Mouse (Mus musculus): Measurements from ENCODE around the gene Ccdc87. TPM values are rescaled to one million over a fixed set of nuclear protein-coding genes. Genes with fewer than 3 reads are reported as not detected.

Ccdc87 gene
- polyA plus RNA-seq, 1 experiment from 2014 or later = 0.51 TPM

DNA sequence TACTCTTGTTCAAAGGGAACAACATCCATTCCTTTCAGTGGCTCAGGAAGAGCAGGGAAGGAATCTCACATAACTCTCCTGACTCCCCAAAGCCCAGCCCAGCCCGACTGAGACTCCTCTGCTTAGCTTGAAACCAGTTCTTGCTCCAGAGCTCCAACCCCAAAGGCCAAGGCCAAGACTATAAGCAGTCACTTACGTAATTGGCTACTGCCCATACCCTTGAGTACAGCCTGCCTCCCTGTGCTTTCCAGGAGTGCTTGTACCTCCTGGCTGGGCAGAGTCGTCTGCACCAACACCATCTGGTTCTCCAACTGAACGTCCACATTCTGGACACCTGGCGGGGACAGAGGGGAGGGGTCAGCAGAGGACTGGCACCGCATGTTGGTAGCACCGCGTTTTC, 5.2 kb upstream of the Ccdc87 start:
- WGBS = 84% methylated on average over 8 of the region's 8 CpGs
- Histone ChIP-seq H3K9me3 (ENCODE audit: low read length) (no peaks in the 10 kb centered on the region), H3K9ac (replicated peaks; ENCODE audit: low read depth) (no peak overlapping the region), H3K4me3 (ENCODE audit: low read depth, low read length) (no peak overlapping the region), H3K4me2 (replicated peaks; ENCODE audit: low read depth, low read length) (no peak overlapping the region), H3K27me3 (replicated peaks; ENCODE audit: insufficient read depth, low read length) (no peaks in the 10 kb centered on the region), H3K27ac (ENCODE audit: low read length) (no peak overlapping the region), H3K4me1 (ENCODE audit: insufficient read depth, low read depth, low read length) (peaks cover 4% of the 10 kb centered on the region; the same call in 1 of the 2 replicates), H3K36me3 (ENCODE audit: insufficient read depth, low read length) (no peaks in the 10 kb centered on the region)
- no peak for TF ChIP-seq EP300 (IDR thresholded peaks at IDR 0.05)
- TF ChIP-seq CTCF (IDR thresholded peaks at IDR 0.05) = no peak
- DNase-seq (ENCODE audit: low spot score) (no peak), ATAC-seq (no peak)

DNA sequence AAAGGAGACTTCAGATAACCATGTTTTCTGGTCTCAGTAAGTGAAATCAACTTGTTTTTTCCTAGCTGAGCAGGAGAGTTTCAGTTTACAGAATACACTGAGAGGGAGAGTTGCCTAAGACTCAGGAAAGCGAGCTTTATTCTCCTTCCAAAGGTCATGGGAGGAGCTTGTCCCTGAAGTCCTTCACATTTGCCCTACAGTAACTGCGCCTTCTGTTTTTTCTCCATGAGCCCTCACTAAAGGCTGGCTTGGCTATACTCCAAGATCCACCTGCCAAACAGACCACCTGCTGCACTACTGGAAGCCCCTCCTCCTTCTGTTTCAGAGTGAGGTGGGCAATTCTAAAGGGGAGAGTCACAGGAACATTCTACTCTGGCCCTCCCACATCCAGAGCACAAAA, 3.1 kb upstream of the Ccdc87 start:
- Histone ChIP-seq H3K9ac (replicated peaks; ENCODE audit: low read depth) (no peak overlapping the region), H3K27ac (ENCODE audit: low read length) (no peak overlapping the region), H3K9me3 (ENCODE audit: low read length) (no peaks in the 10 kb centered on the region), H3K4me1 (ENCODE audit: insufficient read depth, low read depth, low read length) (peaks cover 8% of the 10 kb centered on the region; the same call in 1 of the 2 replicates), H3K4me3 (ENCODE audit: low read depth, low read length) (no peak overlapping the region), H3K36me3 (ENCODE audit: insufficient read depth, low read length) (no peaks in the 10 kb centered on the region), H3K27me3 (replicated peaks; ENCODE audit: insufficient read depth, low read length) (peaks cover 6% of the 10 kb centered on the region; the same call in 1 of the 2 replicates), H3K4me2 (replicated peaks; ENCODE audit: low read depth, low read length) (no peak overlapping the region)
- TF ChIP-seq EP300 (IDR thresholded peaks at IDR 0.05) (no peak), CTCF (IDR thresholded peaks at IDR 0.05) (no peak)
- DNase-seq (ENCODE audit: low spot score) = peak; percentile 14
- 74% methylated on average over 2 of the region's 2 CpGs for WGBS
- ATAC-seq = no peak

DNA sequence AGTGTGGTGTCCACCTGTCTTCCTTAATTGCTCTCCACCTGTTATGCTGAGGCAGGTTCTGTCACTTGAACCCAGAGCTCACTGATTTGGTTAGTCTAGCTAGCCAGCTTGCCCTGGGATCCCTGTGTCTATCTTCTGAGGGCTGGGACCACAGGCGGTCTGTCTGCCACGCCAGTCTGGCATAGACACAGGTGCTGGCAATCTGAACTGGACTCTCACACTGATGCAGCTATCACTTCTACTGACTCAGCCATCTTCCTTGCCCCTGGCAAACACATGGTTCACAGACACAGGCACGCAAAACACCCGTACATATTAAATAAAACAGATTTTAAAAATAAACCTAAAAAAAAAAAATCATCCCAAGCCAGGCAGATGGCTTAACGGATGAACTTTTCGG, 2.1 kb upstream of the Ccdc87 start:
- Histone ChIP-seq H3K4me3 (ENCODE audit: low read depth, low read length) (no peak overlapping the region), H3K36me3 (ENCODE audit: insufficient read depth, low read length) (no peaks in the 10 kb centered on the region), H3K4me1 (ENCODE audit: insufficient read depth, low read depth, low read length) (peaks cover 8% of the 10 kb centered on the region; the same call in 1 of the 2 replicates), H3K9me3 (ENCODE audit: low read length) (no peaks in the 10 kb centered on the region), H3K9ac (replicated peaks; ENCODE audit: low read depth) (no peak overlapping the region), H3K27me3 (replicated peaks; ENCODE audit: insufficient read depth, low read length) (peaks cover 6% of the 10 kb centered on the region; the same call in 1 of the 2 replicates), H3K4me2 (replicated peaks; ENCODE audit: low read depth, low read length) (no peak overlapping the region), H3K27ac (ENCODE audit: low read length) (no peak overlapping the region)
- no peak for DNase-seq (ENCODE audit: low spot score)
- no peak for TF ChIP-seq EP300 (IDR thresholded peaks at IDR 0.05)
- no peak for TF ChIP-seq CTCF (IDR thresholded peaks at IDR 0.05)
- no peak for ATAC-seq
- WGBS = 95% methylated on average over 6 of the region's 6 CpGs

DNA sequence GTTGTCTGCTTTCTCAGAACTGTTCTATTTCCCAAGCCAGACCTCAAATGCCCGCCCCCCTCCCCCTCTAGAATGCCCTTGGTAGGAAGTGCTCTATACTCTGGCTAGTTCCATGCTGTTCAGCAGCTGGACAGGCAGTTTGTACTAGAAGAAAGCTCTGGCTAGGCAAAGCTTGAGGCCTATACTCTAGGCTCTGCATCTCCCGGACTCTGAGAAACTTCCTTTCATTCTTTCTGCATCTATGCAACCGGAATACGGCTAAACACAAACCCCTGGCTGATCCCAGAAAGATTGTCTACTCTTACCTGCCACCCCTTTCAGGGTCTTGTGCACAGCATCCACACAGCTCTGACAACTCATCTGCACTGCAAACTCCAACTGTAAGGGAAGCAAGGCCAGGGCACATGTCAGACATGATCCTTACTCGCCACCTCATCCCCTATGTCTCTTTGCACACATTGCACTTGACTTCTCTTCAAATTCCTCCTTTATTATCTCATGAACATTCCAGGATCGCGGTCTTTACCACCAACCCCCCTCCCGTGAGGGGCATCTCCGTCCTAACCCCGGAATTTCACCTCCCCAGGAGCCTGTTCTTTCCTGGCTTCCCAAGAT, 533 bp upstream of the Ccdc87 start:
- Histone ChIP-seq H3K27ac (ENCODE audit: low read length) (peak overlapping the region; percentile 7; the same call in 1 of the 2 replicates), H3K27me3 (replicated peaks; ENCODE audit: insufficient read depth, low read length) (peaks cover 6% of the 10 kb centered on the region; the same call in 1 of the 2 replicates), H3K4me2 (replicated peaks; ENCODE audit: low read depth, low read length) (peak overlapping the region; percentile 90), H3K4me3 (ENCODE audit: low read depth, low read length) (peak overlapping the region; percentile 56), H3K36me3 (ENCODE audit: insufficient read depth, low read length) (no peaks in the 10 kb centered on the region), H3K9ac (replicated peaks; ENCODE audit: low read depth) (peak overlapping the region; percentile 69), H3K9me3 (ENCODE audit: low read length) (no peaks in the 10 kb centered on the region), H3K4me1 (ENCODE audit: insufficient read depth, low read depth, low read length) (peaks cover 8% of the 10 kb centered on the region; the same call in 1 of the 2 replicates)
- DNase-seq (ENCODE audit: low spot score) = no peak
- 20% methylated on average over 10 of the region's 10 CpGs for WGBS
- TF ChIP-seq EP300 (IDR thresholded peaks at IDR 0.05) (no peak), CTCF (IDR thresholded peaks at IDR 0.05) (no peak)
- peak; percentile 10 for ATAC-seq

DNA sequence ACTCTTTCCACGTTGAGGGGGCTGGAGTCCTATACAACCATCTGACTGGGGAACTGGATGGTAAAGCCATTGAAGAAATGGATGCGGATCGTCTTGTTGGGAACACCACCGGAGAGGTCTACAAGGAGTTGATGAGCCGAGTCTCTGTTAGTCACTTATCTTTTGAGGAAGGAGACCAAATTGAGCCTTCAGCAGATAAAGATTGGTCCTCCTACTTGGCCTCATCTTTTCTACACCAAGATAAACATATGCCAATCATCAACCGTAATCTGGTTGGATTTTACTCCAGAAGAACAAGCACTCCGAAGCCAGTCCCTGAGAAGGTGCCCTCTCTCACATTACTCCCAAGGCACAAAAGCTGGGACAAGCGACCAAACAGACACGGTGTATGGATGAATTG, 1.7 kb downstream of the Ccdc87 start:
- Histone ChIP-seq H3K27ac (ENCODE audit: low read length) (no peak overlapping the region), H3K9ac (replicated peaks; ENCODE audit: low read depth) (no peak overlapping the region), H3K27me3 (replicated peaks; ENCODE audit: insufficient read depth, low read length) (peaks cover 6% of the 10 kb centered on the region; the same call in 1 of the 2 replicates), H3K4me3 (ENCODE audit: low read depth, low read length) (no peak overlapping the region), H3K4me2 (replicated peaks; ENCODE audit: low read depth, low read length) (no peak overlapping the region), H3K9me3 (ENCODE audit: low read length) (no peaks in the 10 kb centered on the region), H3K4me1 (ENCODE audit: insufficient read depth, low read depth, low read length) (peaks cover 8% of the 10 kb centered on the region; the same call in 1 of the 2 replicates), H3K36me3 (ENCODE audit: insufficient read depth, low read length) (no peaks in the 10 kb centered on the region)
- TF ChIP-seq CTCF (IDR thresholded peaks at IDR 0.05) (no peak), EP300 (IDR thresholded peaks at IDR 0.05) (no peak)
- DNase-seq (ENCODE audit: low spot score) (no peak), ATAC-seq (no peak)
- WGBS = 73% methylated on average over 9 of the region's 9 CpGs

DNA sequence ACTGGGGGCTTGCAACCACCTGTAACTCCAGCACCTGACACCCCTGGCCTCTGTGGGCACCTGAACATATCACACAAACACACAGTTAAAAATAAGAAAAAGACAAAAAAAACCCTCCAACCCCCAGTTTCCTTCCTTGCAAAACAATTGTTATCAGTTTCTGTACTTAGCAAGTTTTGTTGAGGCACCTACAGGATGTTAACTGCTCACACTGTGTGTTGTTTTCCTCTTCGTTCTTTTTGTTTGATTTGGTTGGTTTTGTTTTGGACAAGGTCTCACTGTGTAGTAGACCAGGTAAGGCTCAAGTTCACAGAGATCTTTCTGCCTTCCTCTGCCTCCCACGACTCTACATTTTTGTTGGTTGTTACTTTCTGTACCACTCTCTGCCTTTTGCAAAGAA, 3.4 kb downstream of the Ccdc87 start:
- TF ChIP-seq EP300 (IDR thresholded peaks at IDR 0.05) (no peak), CTCF (IDR thresholded peaks at IDR 0.05) (no peak)
- Histone ChIP-seq H3K9ac (replicated peaks; ENCODE audit: low read depth) (no peak overlapping the region), H3K4me2 (replicated peaks; ENCODE audit: low read depth, low read length) (no peak overlapping the region), H3K27me3 (replicated peaks; ENCODE audit: insufficient read depth, low read length) (peaks cover 6% of the 10 kb centered on the region; the same call in 1 of the 2 replicates), H3K4me3 (ENCODE audit: low read depth, low read length) (no peak overlapping the region), H3K9me3 (ENCODE audit: low read length) (no peaks in the 10 kb centered on the region), H3K4me1 (ENCODE audit: insufficient read depth, low read depth, low read length) (peaks cover 8% of the 10 kb centered on the region; the same call in 1 of the 2 replicates), H3K27ac (ENCODE audit: low read length) (no peak overlapping the region), H3K36me3 (ENCODE audit: insufficient read depth, low read length) (no peaks in the 10 kb centered on the region)
- ATAC-seq = no peak
- WGBS = 54% methylated on average over 2 of the region's 2 CpGs
- DNase-seq (ENCODE audit: low spot score) = no peak
